Mouse (Mus musculus) forelimb bud, embryonic 11.5 days (tissue): ENCODE data around the gene Nphs1.
"Not testable (repeated sequence)": the region's sequence is repeated elsewhere in the genome, so short reads cannot be mapped to it uniquely, and the experiment has no call there.

Experiments used
- DNase-seq: peaks from one replicate; pipeline ENCODE4 v3.0.0-alpha.2; 2012; ENCODE audit warnings: low read depth, low spot score

Nphs1 gene

GRCm38 (mm10) chr7:30490957-30491307 is 32.8 kb downstream of the Nphs1 start:
- DNase-seq = no peak

GRCm38 (mm10) chr7:30492765-30493164 is 34.6 kb downstream of the Nphs1 start:
- peak; percentile 74 for DNase-seq

GRCm38 (mm10) chr7:30493401-30493931 is 35.4 kb downstream of the Nphs1 start, which contains the start of gene Prodh2:
Prodh2 (plus strand) TSS chr7:30493622.
- DNase-seq = no peak

DNA sequence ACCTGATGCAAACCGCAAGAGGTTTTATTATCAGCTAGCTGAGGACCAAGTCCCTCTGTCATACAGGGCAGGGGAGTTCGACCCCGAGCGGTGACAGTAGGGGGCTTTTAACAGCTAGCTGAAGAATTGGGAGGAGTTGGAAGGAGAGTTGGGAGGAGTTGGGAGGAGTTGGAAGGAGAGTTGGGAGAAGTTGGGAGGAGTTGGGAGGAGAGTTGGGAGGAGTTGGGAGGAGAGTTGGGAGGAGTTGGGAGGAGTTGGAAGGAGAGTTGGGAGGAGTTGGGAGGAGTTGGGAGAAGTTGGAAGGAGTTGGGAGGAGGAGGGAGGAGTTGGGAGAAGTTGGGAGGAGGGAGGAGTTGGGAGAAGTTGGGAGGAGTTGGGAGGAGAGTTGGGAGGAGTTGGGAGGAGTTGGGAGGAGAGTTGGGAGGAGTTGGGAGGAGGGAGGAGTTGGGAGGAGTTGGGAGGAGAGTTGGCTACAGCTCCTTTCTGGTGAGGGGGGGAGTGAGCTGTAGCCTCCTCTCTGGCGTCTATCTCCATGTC is 37.5 kb downstream of the Nphs1 start:
- not testable (repeated sequence) for DNase-seq

GRCm38 (mm10) chr7:30501159-30501558 is 43.0 kb downstream of the Nphs1 start:
- not testable (repeated sequence) for DNase-seq

DNA sequence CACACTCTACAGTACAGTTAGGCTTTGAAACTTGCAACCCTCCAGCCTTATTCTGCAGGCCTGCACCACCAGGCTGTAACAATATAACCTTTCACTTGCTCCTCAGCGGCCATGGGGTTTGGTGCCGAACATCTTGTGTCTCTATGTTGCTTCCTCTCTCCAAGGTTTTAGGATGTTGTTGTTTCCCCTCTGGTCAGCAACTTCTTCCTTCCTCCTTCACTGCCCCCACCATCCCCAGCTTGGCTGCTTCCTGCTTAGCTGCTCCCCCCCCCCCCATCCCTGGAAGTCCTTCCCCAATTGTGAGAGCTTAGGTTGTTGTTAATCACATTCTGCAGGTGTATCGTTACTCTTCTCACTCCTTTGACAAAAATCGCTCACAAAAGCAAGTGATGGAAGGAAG is 49.9 kb downstream of the Nphs1 start:
- DNase-seq = no peak

DNA sequence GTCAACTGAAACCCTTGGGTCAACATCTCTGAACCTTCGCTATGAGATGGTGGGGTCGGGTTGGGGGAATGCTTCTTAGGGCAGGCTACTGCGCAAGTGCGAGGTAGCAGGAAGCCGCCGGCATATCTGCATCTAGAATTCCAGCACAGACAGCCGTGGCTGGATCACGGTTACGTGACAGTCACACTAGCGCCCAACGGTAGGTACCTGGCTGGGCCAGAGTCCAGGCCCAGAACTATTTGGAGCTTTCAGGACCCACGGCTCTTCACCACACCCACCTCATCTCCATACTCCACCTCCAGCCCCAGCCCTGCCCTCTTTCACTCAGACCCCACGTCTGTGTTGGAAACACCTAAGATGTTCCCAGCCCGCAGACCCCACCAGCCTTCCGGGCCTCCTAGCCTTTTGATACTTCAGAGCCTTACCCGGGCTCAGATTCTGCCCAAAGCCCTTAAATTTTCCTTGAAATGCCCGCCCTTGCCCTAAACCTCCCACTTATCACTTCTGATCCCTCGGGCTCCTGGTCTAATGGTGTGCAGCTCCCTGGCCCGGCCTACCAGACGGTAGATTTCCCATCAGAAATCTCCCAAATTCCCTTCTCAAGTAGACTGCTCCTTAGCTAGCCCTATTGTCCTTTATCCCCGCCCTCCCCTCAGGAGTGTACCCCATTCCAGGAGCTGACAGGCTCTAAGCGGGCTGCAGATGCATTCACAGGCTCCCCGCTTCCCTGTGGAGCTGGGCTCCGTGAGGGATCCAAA is 57.1 kb downstream of the Nphs1 start:
- no peak for DNase-seq

GRCm38 (mm10) chr7:30518325-30518724 is 60.2 kb downstream of the Nphs1 start:
- DNase-seq = no peak

DNA sequence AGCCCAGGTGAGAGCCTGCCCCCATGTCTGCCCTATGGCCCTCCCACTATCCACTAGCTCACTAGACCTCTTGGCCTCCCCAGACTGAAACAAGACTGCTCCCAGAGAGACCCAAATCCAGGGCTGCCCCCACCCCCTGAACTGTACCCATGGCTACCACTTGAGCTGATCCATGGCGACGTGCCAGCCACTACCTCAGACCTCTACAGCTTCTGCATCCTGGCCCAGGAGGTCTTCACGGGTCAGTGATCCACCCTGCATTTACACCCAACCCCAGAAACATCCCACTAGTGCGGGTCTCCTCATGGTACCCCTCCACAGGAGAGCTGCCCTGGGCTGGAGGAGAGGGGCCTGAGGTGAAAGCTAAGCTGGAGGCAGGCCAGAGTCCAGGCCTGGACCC is 62.3 kb downstream of the Nphs1 start:
- DNase-seq = no peak

- no peak for DNase-seq
Measured at GRCm38 (mm10) chr7:30520856-30521255, 62.7 kb downstream of the Nphs1 start.

GRCm38 (mm10) chr7:30522871-30523270 is 64.8 kb downstream of the Nphs1 start:
- no peak for DNase-seq

- DNase-seq = no peak
Measured at GRCm38 (mm10) chr7:30524487-30524886, 66.4 kb downstream of the Nphs1 start.

- no peak for DNase-seq
Measured at GRCm38 (mm10) chr7:30525954-30526353, 67.8 kb downstream of the Nphs1 start.

DNA sequence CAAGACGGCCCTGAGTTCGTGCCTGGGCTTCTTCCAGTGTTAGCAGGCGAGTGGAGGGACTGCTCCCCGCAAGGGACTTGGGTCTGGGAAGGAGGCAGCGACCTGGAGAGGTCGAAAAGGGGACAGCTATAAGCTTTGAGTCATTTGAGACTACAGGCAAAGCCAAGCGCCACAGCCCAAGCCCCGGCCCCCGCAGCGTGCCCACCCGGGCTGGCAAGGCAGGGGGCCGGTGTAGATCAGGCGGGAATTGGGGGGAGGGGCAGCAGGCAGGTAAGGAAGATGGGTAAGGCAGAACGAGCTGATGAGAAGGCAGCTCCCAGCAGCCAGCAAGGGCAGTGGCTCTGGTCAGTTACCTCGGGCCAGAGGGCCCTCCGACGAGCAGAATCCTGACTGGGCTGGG is 68.3 kb downstream of the Nphs1 start:
- no peak for DNase-seq

GRCm38 (mm10) chr7:30526981-30527380 is 68.9 kb downstream of the Nphs1 start:
- no peak for DNase-seq

DNA sequence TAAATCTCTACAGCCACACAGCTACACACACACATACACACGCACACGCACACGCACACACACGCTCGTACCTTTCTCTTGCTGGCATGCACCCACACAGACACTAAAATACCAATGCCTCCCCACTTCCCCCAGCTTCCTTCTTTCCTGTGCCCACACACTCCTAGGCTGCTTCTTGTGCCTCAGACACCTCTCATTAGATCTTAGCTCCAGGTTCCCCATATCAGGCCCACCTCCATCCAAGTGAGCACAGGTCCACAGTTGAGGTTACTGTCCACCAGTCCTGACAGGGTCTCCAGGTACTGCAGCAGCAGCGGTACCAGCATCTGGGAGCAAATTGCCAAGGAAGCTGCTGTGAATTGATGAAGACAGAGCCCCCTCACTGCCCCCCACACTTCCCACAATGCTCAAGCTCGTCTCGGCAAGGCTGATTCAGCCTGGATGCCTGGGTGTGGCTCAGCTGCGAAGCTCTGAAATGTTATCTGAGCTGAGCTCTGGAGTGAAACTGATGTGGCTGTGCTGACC is 73.2 kb downstream of the Nphs1 start:
- no peak for DNase-seq

DNA sequence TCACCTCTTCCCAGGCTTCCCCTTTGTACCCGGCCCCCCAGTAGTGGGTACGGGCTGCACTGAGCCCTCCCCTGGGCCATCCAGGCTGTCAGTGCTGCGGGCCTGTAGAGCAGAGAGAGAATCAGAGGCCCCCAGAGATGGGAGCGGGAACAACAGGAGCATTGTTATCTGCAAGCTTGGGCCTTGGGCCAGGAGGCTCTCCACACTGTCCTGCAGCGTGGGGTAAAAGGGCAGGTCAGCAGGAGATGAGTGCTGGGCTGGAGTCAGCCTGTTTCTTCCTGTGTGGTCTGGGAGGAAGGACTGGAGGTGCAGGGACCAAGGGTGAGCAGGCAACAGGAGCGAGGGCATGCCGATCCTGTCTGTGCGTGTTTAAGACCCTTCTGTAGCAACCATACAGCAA is 74.8 kb downstream of the Nphs1 start:
- DNase-seq = no peak

DNA sequence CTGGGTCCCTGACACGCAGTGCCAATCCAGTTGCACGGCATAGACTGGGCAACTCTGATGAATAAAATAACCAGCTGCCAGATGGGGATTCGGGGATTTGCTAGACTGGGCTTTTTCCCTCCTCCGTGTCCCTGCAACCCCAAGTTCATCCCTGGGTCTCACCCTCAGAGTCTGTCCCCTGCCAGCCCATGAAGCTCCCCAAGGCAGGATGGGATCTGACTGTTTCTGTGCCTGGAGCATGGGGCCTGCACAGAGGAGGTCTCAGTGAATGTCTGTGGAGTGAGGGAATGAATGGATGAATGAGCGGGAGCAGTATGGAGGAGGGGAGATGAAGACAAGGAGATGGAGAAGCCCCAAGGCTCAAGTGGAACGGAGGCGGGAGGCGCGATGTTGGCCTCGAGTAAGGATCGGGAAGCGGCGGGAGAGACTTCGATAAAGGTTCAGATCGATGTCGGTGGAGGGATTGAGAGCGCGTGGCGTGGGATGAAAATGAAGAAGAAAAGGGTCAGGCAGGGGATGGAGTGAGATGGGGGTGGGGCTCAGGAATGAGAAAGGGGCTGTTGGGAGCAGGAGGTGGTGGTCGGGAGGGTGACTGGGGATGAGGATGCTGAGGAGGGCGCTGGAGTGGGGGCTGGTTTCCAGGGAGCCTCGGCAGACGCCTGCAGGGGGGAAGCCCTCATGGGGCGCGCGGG is 76.0 kb downstream of the Nphs1 start:
- no peak for DNase-seq

DNA sequence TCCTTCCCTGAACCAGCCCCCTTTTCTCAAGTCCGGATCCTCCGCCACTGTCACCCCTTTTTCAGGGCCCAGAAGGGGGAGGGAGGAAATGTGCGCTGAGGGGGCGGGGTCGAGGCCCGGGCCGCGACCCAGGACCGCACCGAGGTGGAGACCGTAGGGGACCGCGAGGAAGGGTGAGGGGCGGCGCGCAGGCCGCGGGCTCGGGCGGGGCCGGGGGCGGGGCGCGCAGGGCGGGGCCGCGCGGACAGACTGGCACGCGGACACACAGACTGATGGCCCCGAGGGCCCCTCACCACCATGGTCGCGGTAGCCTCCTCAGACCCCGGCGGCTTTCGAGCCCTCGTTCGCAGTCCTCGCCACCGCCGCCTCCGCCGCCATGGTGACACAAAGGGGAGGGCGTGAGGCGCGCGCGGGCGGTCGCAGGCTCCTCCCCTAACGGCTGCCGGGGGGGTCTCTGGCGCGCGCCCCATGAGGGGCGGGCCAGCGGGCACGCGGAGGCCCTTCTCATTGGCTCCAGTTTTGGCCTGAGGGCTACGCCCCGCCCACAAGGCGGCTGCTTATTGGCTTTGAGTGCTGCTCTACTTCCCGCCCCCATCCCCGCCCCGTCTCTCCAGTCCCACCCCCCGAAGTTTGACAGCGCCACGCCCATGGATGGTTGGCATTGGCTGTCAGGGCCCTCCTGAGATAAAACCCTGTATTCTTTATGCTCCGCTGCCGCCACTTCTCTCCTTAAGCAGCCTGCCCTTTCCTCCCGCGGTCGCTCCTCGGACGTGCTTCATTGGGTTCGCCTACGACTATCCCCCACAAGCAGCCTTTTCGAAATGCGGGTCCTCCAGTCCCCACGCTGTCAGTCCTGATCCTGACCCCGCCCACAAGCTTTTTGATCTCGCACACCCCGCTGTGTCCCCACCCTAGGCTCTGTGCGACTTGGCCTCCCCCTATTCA is 76.8 kb downstream of the Nphs1 start, which contains the start of gene Arhgap33:
Gene Arhgap33 (minus strand): TSS at position 428 of the 945 bp plus-strand sequence.
- peak; percentile 99 for DNase-seq
